Mouse (Mus musculus): ENCODE measurements around the gene Fbxo6.

DNA sequence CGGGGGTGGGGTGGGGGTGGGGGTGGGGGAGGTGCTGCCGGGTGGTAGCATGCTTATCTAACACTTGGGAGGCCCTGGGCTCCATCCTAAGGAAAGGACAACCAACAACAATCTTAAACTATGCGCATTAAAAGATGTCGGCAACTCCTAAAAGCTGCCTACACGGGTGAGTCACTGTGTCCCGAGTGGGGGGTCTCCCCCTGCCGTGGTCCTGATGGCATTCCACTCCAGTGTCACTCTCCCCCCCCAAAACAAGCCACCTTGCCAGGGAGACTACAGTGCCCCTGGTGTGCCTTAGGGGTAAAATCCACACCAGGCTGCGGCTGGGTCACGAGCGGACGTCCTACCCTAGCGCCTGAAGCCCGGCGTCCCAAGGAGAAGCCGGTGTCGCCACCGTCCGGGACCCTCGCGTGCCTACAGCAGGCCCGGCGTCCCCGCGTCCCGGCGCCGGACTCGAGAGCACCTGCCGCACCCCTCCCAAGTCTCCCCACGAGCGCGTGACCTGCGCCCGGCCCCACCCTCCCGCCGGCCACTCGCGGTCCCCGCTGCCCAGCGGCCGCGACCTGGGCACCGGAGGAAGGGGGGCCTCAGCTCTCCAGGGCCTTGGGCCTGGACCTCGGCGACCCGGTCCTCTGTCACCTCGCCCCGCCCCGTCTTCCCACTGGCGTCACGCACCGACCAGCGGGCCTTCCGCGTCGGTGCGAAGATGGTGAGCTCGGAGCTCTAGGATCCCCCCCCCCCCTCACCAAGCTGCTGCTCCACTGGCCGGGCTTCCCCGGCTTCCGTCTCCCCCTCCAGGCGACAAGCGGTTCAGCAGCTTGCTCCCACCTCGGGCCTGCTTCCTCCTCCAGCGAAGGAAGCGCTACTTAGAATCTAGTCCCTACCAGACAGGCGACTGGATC lies at the start of gene Fbxo6:
- peak; percentile 86 for TF ChIP-seq CTCF (IDR thresholded peaks at IDR 0.05; ENCODE audit: low read depth)
- no peak for TF ChIP-seq EP300 (optimal IDR thresholded peaks at IDR 0.05)
